Mouse (Mus musculus) liver, embryonic 15.5 days (tissue): ENCODE data around the gene Hist1h3a. TPM values are rescaled to one million over a fixed set of nuclear protein-coding genes. Genes with fewer than 3 reads are reported as not detected.
"Not testable (repeated sequence)": the region's sequence is repeated elsewhere in the genome, so short reads cannot be mapped to it uniquely, and the experiment has no call there.

Experiments
- ATAC-seq: fragments of 200-750 bp; cut with Nextera tagmentation; 2 replicates; pipeline ENCODE4 v1.8.0; 2017; ENCODE audit warnings: moderate number of reproducible peaks, mild to moderate bottlenecking, moderate library complexity; ENCODE audit not compliant: insufficient read depth
- H3K27ac ChIP-seq: fragments of 300-500 bp; sonication (generic); replicated peaks from 2 replicates; pipeline ENCODE4 v1.5.1; 2015; ENCODE audit warnings: mild to moderate bottlenecking, inconsistent platforms
- H3K27me3 ChIP-seq: fragments of 300-500 bp; sonication (generic); 2 replicates; pipeline ENCODE4 v1.6.1; 2015; ENCODE audit warnings: mild to moderate bottlenecking, inconsistent platforms
- H3K36me3 ChIP-seq: fragments of 300-500 bp; sonication (generic); replicated peaks from 2 replicates; pipeline ENCODE4 v1.6.1; 2015; ENCODE audit warnings: moderate library complexity, mild to moderate bottlenecking, inconsistent platforms
- H3K4me1 ChIP-seq: fragments of 300-500 bp; sonication (generic); replicated peaks from 2 replicates; pipeline ENCODE4 v1.6.1; 2015; ENCODE audit warnings: inconsistent platforms
- H3K4me2 ChIP-seq: fragments of 300-500 bp; sonication (generic); 2 replicates; pipeline ENCODE4 v1.6.1; 2015; ENCODE audit warnings: moderate library complexity, mild to moderate bottlenecking, inconsistent platforms
- H3K4me3 ChIP-seq: fragments of 300-500 bp; sonication (generic); replicated peaks from 2 replicates; pipeline ENCODE4 v1.5.1; 2015; ENCODE audit warnings: mild to moderate bottlenecking, inconsistent platforms
- H3K9ac ChIP-seq: fragments of 300-500 bp; sonication (generic); 2 replicates; pipeline ENCODE4 v1.6.1; 2015; ENCODE audit warnings: moderate library complexity, mild to moderate bottlenecking, inconsistent platforms
- H3K9me3 ChIP-seq: fragments of 300-500 bp; sonication (generic); replicated peaks from 2 replicates; pipeline ENCODE4 v1.6.1; 2016; ENCODE audit warnings: inconsistent platforms
- WGBS: fragments of 180-500 bp; shearing (Covaris S2); methylation state at CpG from one replicate; pipeline ENCODE4 v1.1.7; 2015; ENCODE audit warnings: mixed read lengths; ENCODE audit not compliant: insufficient replicate concordance; 5-methylcytosine and 5-hydroxymethylcytosine counted together
- polyA plus RNA-seq: library from polyadenylated mRNA; unstranded; fragments of >200 nt; fragmentation: Nextera tagmentation; extraction: Ambion mirVana; gene quantifications from 2 replicates; pipeline ENCODE4 v1.2.1, GENCODE M21; 2015

Gene Hist1h3a
- polyA plus RNA-seq, 1 experiment from 2014 or later: 6.4 TPM

DNA sequence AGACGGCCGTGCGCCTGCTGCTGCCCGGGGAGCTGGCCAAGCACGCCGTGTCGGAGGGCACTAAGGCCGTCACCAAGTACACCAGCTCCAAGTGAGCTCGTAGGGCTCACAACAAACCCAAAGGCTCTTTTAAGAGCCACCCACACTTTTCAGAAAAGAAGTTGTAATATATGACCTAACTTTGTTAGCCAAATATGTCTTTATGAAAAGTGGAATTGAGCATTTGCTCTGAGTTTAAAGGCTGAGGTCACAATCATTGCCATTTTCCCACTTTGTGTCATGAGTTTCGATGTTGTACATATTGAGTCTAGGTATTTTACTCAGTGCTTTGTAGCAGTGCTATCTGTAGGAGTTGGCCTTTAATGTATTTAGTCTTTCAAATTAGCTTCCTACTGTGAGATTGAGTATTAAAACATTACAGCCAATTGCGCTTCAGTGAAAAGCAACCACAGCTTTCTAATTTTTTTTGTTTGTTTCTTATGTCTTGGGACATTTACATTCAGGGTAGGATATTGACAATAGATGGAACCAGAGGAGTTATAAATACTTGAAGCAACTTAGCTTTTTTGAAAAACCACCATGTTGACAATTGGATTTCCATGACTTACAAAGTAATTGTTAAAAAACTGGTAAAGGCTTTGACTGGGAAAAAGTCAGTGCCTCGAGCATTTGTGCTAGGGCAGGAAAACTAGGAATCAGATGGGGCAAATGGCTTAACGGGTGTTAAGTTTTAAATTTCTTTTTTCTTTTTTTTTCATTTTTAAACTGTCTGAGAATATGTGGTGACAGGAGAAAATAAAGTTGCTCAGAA, 14.9 kb downstream of the Hist1h3a start:
- H3K36me3 ChIP-seq: no peaks in the 10 kb centered on the region
- no peaks in the 10 kb centered on the region for H3K27me3 ChIP-seq
- peak overlapping the region; percentile 81 for H3K9ac ChIP-seq
- 3% methylated on average over 13 of the region's 13 CpGs for WGBS
- peak; percentile 20; the same call in 1 of the 2 replicates for ATAC-seq
- peaks cover 38% of the 10 kb centered on the region for H3K4me1 ChIP-seq
- H3K9me3 ChIP-seq: no peaks in the 10 kb centered on the region
- peak overlapping the region; percentile 62 for H3K4me3 ChIP-seq
- H3K27ac ChIP-seq: peak overlapping the region; percentile 99
- peak overlapping the region; percentile 66 for H3K4me2 ChIP-seq

DNA sequence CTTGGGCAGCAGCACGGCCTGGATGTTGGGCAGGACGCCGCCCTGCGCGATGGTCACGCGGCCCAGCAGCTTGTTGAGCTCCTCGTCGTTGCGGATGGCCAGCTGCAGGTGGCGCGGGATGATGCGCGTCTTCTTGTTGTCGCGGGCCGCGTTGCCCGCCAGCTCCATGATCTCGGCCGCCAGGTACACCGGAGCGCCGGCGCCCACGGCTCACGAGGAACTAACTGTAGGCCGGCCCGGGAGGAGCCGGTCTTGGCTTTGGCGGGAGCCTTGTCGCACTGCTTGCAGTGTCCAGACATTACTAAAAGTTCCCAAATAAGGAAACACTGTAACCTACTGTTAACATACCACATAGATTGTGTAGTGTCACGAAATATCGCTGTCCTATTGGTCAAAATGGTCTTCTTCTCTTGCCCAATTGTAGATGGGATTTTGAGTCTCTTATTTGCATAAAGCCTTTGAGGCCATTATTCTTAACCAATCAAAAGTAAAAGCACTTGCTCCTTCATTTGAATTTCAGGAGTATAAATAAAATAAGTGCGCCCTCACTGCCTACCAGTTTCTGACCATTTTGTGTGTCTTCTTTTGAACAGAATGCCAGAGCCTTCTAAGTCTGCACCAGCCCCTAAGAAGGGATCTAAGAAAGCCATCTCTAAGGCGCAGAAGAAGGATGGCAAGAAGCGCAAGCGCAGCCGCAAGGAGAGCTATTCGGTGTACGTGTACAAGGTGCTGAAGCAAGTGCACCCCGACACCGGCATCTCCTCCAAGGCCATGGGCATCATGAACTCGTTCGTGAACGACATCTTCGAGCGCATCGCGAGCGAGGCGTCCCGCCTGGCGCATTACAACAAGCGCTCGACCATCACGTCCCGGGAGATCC, 15.7 kb downstream of the Hist1h3a start, which contains the start of gene Hist1h2bb:
Hist1h2bb (plus strand) TSS at position 534 of the 880 bp plus-strand sequence.
- H3K9me3 ChIP-seq, H3K27me3 ChIP-seq, H3K36me3 ChIP-seq: not testable (repeated sequence)
- Histone ChIP-seq H3K27ac (peak within 1 kb of the TSS; percentile 99), H3K4me1 (peaks cover 45% of the 10 kb centered on the region), H3K4me3 (peak within 1 kb of the TSS; percentile 62), H3K9ac (peak within 1 kb of the TSS; percentile 81), H3K4me2 (peak within 1 kb of the TSS; percentile 66)
- ATAC-seq: peak; percentile 75
- WGBS: 0% methylated on average over 45 of the region's 58 CpGs

DNA sequence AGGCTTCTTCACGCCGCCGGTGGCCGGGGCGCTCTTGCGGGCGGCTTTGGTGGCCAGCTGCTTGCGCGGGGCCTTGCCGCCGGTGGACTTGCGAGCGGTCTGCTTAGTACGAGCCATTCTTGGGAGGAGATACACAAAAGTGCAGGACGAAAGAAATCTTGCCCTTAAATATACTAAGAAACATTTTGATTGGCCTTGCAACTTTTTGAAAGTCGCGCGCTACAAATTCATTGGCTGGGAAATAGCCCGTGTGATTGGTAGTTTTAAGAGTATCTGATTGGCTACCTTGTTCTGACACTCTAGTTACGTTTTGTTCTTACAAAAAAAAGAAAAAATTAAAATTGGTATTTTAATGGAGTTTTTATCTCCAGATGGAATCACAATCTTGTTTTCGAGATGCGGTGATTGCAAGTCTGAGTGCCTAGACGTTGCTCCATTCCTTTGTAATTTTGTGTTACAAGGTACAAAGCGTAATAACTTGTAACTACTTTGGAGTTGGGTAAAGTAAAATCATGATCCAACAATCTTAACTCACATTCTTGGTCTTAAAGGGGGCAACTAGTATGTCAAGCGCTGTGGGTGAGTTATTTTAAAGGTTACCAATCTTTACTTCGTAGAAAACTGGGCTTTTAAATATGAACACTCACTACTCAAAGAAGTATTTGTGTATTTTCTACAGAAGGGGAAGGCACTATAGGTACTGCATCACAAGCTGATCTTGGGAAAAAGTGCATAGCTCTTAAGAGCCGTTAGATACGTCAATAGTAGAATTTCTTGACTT, 16.6 kb downstream of the Hist1h3a start, which contains the start of gene Hist1h3c:
Hist1h3c (minus strand) TSS at position 222 of the 781 bp plus-strand sequence.
- Histone ChIP-seq H3K4me2 (peak within 1 kb of the TSS; percentile 66), H3K9me3 (no peaks in the 10 kb centered on the region), H3K27me3 (no peaks in the 10 kb centered on the region), H3K36me3 (no peaks in the 10 kb centered on the region), H3K27ac (peak within 1 kb of the TSS; percentile 99), H3K9ac (peak within 1 kb of the TSS; percentile 81), H3K4me3 (peak within 1 kb of the TSS; percentile 62), H3K4me1 (peaks cover 48% of the 10 kb centered on the region)
- whole genome bisulfite sequencing: under 1% methylated on average over 28 of the region's 28 CpGs
- ATAC-seq: peak; percentile 53

DNA sequence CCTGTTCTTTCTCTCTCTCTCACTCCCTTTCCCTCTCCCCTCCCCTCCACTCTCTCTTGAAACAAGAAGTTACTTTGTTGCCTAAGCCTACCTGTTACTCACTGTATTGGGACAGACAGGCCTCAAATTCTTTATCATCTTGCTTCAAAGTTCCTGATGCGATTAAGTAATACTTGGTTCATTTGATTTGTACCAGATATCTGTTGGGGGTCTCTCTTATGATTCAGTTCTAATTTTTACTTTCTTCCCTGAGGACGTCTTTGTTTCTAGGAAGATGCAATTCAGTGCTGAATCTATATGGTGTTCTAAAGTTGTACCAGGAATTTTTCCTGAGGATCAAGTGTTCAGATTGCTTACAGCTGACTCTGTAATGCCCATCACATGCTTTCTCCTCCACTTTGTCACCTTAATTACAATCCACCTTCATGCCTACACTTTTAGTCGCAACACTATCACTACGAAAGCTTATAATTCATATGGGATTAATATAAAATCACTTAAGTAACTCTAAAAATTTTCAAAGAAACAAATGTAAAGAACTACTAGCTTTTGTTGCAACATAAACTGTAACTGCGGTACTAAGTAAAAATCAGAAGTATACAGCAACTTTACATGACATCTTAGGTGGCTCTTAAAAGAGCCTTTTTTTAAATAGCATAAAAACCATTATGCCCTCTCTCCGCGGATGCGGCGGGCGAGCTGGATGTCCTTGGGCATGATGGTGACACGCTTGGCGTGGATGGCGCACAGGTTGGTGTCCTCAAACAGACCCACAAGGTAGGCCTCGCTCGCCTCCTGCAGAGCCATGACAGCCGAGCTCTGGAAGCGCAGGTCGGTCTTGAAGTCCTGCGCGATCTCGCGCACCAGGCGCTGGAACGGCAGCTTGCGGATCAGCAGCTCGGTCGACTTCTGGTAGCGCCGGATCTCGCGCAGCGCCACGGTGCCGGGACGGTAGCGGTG, 17.5 kb downstream of the Hist1h3a start:
- Histone ChIP-seq H3K9ac (peak overlapping the region; percentile 62), H3K27ac (peak overlapping the region; percentile 99), H3K9me3 (no peaks in the 10 kb centered on the region), H3K36me3 (no peaks in the 10 kb centered on the region), H3K27me3 (no peaks in the 10 kb centered on the region), H3K4me3 (peak overlapping the region; percentile 62), H3K4me1 (peaks cover 45% of the 10 kb centered on the region), H3K4me2 (peak overlapping the region; percentile 66)
- ATAC-seq: no peak
- under 1% methylated on average over 19 of the region's 36 CpGs for WGBS

DNA sequence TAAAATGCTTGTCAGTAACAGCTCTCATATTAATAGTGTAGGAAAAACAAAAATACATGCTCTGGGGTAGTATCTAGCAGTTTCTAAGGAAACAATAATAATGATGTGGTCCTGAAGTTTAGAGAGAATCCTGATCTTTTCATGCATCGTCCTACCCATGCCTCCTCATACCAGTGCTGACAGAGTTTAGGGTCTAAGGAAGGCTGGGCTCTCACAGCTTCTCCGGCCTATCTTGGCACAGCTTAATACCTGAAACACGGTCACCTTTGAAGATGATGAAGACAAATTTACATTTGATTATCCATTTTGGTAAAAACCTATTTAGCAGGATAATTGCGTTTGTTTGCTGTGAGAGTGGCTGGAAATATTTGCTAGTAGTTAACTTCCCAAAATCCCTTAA, 18.2 kb downstream of the Hist1h3a start:
- peak overlapping the region; percentile 62 for H3K9ac ChIP-seq
- peak overlapping the region; percentile 66 for H3K4me2 ChIP-seq
- peak overlapping the region; percentile 62 for H3K4me3 ChIP-seq
- ATAC-seq: no peak
- H3K9me3 ChIP-seq: no peaks in the 10 kb centered on the region
- H3K27me3 ChIP-seq: no peaks in the 10 kb centered on the region
- H3K36me3 ChIP-seq: no peaks in the 10 kb centered on the region
- peak overlapping the region; percentile 99 for H3K27ac ChIP-seq
- peaks cover 44% of the 10 kb centered on the region for H3K4me1 ChIP-seq
- 52% methylated on average over 4 of the region's 4 CpGs for whole genome bisulfite sequencing

DNA sequence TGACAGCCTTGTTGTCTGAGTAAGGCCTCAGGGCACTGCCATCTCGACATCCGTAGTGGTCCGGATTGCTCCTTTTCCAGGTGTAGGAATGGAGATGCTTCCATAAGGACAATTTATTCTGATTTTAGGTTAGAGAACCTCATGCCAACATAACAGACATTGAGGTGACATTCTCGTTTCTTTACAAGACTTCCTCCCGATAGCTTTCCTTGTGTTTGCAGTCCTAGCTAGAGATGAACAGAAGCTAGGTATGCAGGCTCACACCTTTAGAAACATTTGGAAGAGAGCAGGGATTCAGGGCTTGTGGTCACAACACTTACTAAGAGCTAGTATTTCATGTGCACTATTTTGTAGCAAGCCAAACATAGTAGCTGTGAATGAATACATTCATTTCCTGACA, 19.0 kb downstream of the Hist1h3a start:
- peaks cover 39% of the 10 kb centered on the region for H3K4me1 ChIP-seq
- H3K27ac ChIP-seq: peak overlapping the region; percentile 83
- H3K9me3 ChIP-seq: no peaks in the 10 kb centered on the region
- WGBS: 87% methylated on average over 5 of the region's 5 CpGs
- H3K36me3 ChIP-seq: no peaks in the 10 kb centered on the region
- peak overlapping the region; percentile 23 for H3K4me3 ChIP-seq
- no peak for ATAC-seq
- H3K9ac ChIP-seq: peak overlapping the region; percentile 38
- H3K4me2 ChIP-seq: peak overlapping the region; percentile 48
- H3K27me3 ChIP-seq: no peaks in the 10 kb centered on the region

DNA sequence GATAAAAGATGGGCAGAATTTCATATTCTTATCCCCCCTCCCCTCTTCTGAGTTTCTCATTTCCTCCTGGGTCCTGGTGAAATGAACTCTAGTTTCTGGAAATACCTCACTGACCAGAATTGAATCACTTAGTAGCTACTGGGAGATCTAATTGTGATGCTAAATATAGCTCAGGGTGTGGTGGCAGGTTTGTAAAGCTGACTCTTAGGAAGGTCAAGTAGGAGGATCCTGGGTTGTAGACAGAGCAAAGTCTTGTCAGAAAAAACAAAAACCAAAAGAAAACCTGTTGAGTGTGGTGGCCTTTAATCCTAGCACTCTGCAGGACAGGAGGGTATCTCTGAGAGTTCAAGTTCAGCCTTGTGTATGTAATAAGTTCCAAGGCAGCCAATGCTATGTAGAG, 20.2 kb downstream of the Hist1h3a start:
- peaks cover 39% of the 10 kb centered on the region for H3K4me1 ChIP-seq
- H3K36me3 ChIP-seq: no peaks in the 10 kb centered on the region
- H3K4me3 ChIP-seq: peak overlapping the region; percentile 13
- H3K9me3 ChIP-seq: no peaks in the 10 kb centered on the region
- H3K4me2 ChIP-seq: peak overlapping the region; percentile 52
- no peaks in the 10 kb centered on the region for H3K27me3 ChIP-seq
- H3K9ac ChIP-seq: peak overlapping the region; percentile 19
- H3K27ac ChIP-seq: peak overlapping the region; percentile 85
- ATAC-seq: no peak

DNA sequence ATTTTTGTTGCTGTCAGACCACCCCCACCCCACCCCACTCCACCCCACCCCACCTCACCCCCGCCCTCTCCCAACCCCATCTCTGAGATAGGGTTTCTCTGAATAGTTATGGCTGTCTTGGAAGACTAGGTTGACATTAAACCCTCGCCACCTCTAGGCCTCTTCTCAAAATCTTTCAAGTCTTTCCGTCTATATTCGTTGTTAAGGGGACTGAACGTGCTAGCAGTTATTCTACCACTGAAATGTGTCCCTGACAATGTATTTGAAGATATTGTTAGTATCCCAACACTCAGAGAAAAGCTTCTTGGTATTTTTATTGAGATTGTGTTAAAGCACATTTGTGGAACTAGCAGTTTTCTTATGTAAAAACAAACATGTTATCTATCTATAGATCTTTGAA, 21.3 kb downstream of the Hist1h3a start:
- WGBS: 25% methylated on average over 5 of the region's 5 CpGs

DNA sequence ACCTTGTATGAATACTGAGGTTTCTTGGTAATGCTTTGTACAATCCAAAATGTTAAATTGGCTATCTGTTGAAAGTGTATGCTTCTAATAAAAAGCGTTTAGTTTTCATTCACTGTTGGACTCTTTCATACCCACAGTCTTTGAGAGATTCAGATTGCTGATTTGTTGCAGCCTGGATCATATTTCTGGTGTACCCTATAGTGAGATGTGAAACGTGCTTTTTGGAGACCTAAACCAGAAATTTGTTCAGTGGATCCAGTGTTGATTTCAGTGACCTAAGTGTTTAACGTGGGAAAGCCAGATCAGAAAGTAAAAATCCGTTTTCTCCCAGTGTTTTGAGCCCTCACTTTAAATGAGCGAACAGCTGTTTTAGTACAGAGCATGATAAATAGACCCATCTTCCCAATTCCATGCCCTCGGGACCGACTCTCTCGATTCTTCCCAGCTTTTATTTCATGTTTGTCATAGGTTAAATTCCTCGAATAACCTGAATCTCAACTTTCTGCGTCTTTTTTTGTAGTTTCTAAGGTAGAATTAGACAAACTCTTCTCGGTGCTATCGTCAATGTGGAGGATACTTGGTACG, 21.8 kb downstream of the Hist1h3a start:
- H3K9me3 ChIP-seq: no peaks in the 10 kb centered on the region
- peak overlapping the region; percentile 100 for H3K27ac ChIP-seq
- H3K4me1 ChIP-seq: peaks cover 39% of the 10 kb centered on the region
- peak overlapping the region; percentile 60 for H3K4me3 ChIP-seq
- 16% methylated on average over 13 of the region's 13 CpGs for WGBS
- peak overlapping the region; percentile 81 for H3K4me2 ChIP-seq
- no peak for ATAC-seq
- no peaks in the 10 kb centered on the region for H3K36me3 ChIP-seq
- H3K27me3 ChIP-seq: no peaks in the 10 kb centered on the region
- peak overlapping the region; percentile 87 for H3K9ac ChIP-seq

More for the DNA sequence above, 21.3 kb downstream of the Hist1h3a start:
- no peaks in the 10 kb centered on the region for H3K27me3 ChIP-seq
- peak overlapping the region; percentile 60 for H3K4me3 ChIP-seq
- ATAC-seq: no peak
- H3K36me3 ChIP-seq: no peaks in the 10 kb centered on the region
- H3K9me3 ChIP-seq: no peaks in the 10 kb centered on the region
- peak overlapping the region; percentile 100 for H3K27ac ChIP-seq
- peak overlapping the region; percentile 81 for H3K4me2 ChIP-seq
- peak overlapping the region; percentile 87 for H3K9ac ChIP-seq
- peaks cover 39% of the 10 kb centered on the region for H3K4me1 ChIP-seq
